Mouse (Mus musculus) cortical plate, adult 2 months (tissue): ENCODE data around the gene Uevld.

Experiments
- CTCF ChIP-seq: fragments of 200-500 bp; IDR thresholded peaks from 2 replicates; pipeline ENCODE4 v1.5.1; 2011; ENCODE audit warnings: mild to moderate bottlenecking, control low read depth, low read length; ENCODE audit not compliant: insufficient read depth; ENCODE audit errors: extremely low read depth
- POLR2A ChIP-seq: fragments of 200-500 bp; IDR thresholded peaks from 2 replicates; pipeline ENCODE4 v1.6.1; 2011; ENCODE audit warnings: mild to moderate bottlenecking, low read length, control low read depth; ENCODE audit not compliant: insufficient read depth; ENCODE audit errors: extremely low read depth

GRCm38 (mm10) chr7:46975456-46975855 lies 17.1 kb upstream of the Uevld start:
- no peak for TF ChIP-seq CTCF
- no peak for TF ChIP-seq POLR2A
